Mouse (Mus musculus): ENCODE results near the gene Gm10563. TPM values are rescaled to one million over a fixed set of nuclear protein-coding genes. Genes with fewer than 3 reads are reported as not detected.
A peak's percentile ranks its signal among the peaks of the same experiment; 100 is the strongest.
"Not testable (repeated sequence)": the region's sequence is repeated elsewhere in the genome, so short reads cannot be mapped to it uniquely, and the experiment has no call there.

Gm10563 gene
- polyA plus RNA-seq (2015; fragmentation: Nextera tagmentation; extraction: Ambion mirVana) = not detected in 2 replicates

- 79% methylated on average over 2 of the region's 2 CpGs for WGBS (ENCODE audit: insufficient replicate concordance)
- H3K36me3 ChIP-seq = peaks cover 90% of the 10 kb centered on the region
Measured at GRCm38 (mm10) chr4:155645308-155645707, at the start of gene Gm10563. Gm10563 (minus strand) TSS chr4:155645408.

GRCm38 (mm10) chr4:155694482-155695401 lies 49.5 kb upstream of the Gm10563 start:
- Histone ChIP-seq H3K9me3 (replicated peaks) (no peaks in the 10 kb centered on the region), H3K4me2 (peak overlapping the region; percentile 75), H3K4me3 (replicated peaks) (peak overlapping the region; percentile 62), H3K27ac (no peak overlapping the region), H3K9ac (peak overlapping the region; percentile 45), H3K4me1 (replicated peaks) (peaks cover 13% of the 10 kb centered on the region), H3K36me3 (no peaks in the 10 kb centered on the region), H3K27me3 (peaks cover 70% of the 10 kb centered on the region)
- 1% methylated on average over 89 of the region's 92 CpGs for WGBS (ENCODE audit: insufficient replicate concordance)
- no peak for DNase-seq
- 0 out of 2 replicates have a peak, but pooled peaks have one; percentile 6 for ATAC-seq (ENCODE audit: low read depth)

More at GRCm38 (mm10) chr4:155645308-155645707, at the start of gene Gm10563:
- not testable (repeated sequence) for H3K27ac ChIP-seq; H3K4me3 ChIP-seq (replicated peaks); H3K27me3 ChIP-seq; DNase-seq; H3K4me2 ChIP-seq; ATAC-seq (ENCODE audit: low read depth); H3K4me1 ChIP-seq (replicated peaks); H3K9me3 ChIP-seq (replicated peaks); H3K9ac ChIP-seq

GRCm38 (mm10) chr4:155694111-155694481 lies 48.9 kb upstream of the Gm10563 start, which contains the start of gene Fndc10:
Fndc10 (plus strand) TSS chr4:155694342.
- H3K27ac ChIP-seq = no peak within 1 kb of the TSS
- peak within 1 kb of the TSS; percentile 75 for H3K4me2 ChIP-seq
- H3K9ac ChIP-seq = peak within 1 kb of the TSS; percentile 45
- peak within 1 kb of the TSS; percentile 62 for H3K4me3 ChIP-seq (replicated peaks)
- no peaks in the 10 kb centered on the region for H3K36me3 ChIP-seq
- peaks cover 70% of the 10 kb centered on the region for H3K27me3 ChIP-seq
- DNase-seq = no peak
- H3K4me1 ChIP-seq (replicated peaks) = peaks cover 13% of the 10 kb centered on the region
- under 1% methylated on average over 29 of the region's 47 CpGs for WGBS (ENCODE audit: insufficient replicate concordance)
- H3K9me3 ChIP-seq (replicated peaks) = no peaks in the 10 kb centered on the region
- ATAC-seq (ENCODE audit: low read depth) = peak; percentile 27; the same call in 1 of the 2 replicates

- peaks cover 13% of the 10 kb centered on the region for H3K4me1 ChIP-seq (replicated peaks)
- DNase-seq (no peak), ATAC-seq (ENCODE audit: low read depth) (0 out of 2 replicates have a peak, but pooled peaks have one; percentile 26)
- no peaks in the 10 kb centered on the region for H3K36me3 ChIP-seq
- H3K4me3 ChIP-seq (replicated peaks) = no peak overlapping the region
- H3K9me3 ChIP-seq (replicated peaks) = no peaks in the 10 kb centered on the region
- no peak overlapping the region for H3K4me2 ChIP-seq
- 90% methylated on average over 3 of the region's 3 CpGs for WGBS (ENCODE audit: insufficient replicate concordance)
- H3K9ac ChIP-seq = no peak overlapping the region
- peaks cover 67% of the 10 kb centered on the region for H3K27me3 ChIP-seq
- no peak overlapping the region for H3K27ac ChIP-seq
Measured at GRCm38 (mm10) chr4:155692421-155692820, 47.2 kb upstream of the Gm10563 start.

- 63% methylated on average over 12 of the region's 12 CpGs for WGBS (ENCODE audit: insufficient replicate concordance)
Measured at GRCm38 (mm10) chr4:155690571-155691375, 45.6 kb upstream of the Gm10563 start.

GRCm38 (mm10) chr4:155687764-155688163 lies 42.6 kb upstream of the Gm10563 start:
- not testable (repeated sequence) for H3K9me3 ChIP-seq (replicated peaks); ATAC-seq (ENCODE audit: low read depth); H3K9ac ChIP-seq; H3K4me1 ChIP-seq (replicated peaks); H3K36me3 ChIP-seq; H3K4me3 ChIP-seq (replicated peaks); DNase-seq; H3K27ac ChIP-seq; H3K4me2 ChIP-seq
- WGBS (ENCODE audit: insufficient replicate concordance) = 76% methylated on average over 4 of the region's 4 CpGs
- H3K27me3 ChIP-seq = peaks cover 22% of the 10 kb centered on the region

More at GRCm38 (mm10) chr4:155690571-155691375, 45.6 kb upstream of the Gm10563 start:
- DNase-seq (no peak), ATAC-seq (ENCODE audit: low read depth) (no peak)
- no peak overlapping the region for H3K9ac ChIP-seq
- H3K4me2 ChIP-seq = no peak overlapping the region
- peaks cover 52% of the 10 kb centered on the region for H3K27me3 ChIP-seq
- no peak overlapping the region for H3K4me3 ChIP-seq (replicated peaks)
- peaks cover 13% of the 10 kb centered on the region for H3K4me1 ChIP-seq (replicated peaks)
- H3K9me3 ChIP-seq (replicated peaks) = no peaks in the 10 kb centered on the region
- no peaks in the 10 kb centered on the region for H3K36me3 ChIP-seq
- H3K27ac ChIP-seq = no peak overlapping the region

- not testable (repeated sequence) for DNase-seq; H3K4me3 ChIP-seq (replicated peaks); ATAC-seq (ENCODE audit: low read depth); H3K4me1 ChIP-seq (replicated peaks); H3K4me2 ChIP-seq; H3K27me3 ChIP-seq; H3K9ac ChIP-seq; H3K27ac ChIP-seq; H3K36me3 ChIP-seq; H3K9me3 ChIP-seq (replicated peaks)
- 75% methylated on average over 16 of the region's 19 CpGs for WGBS (ENCODE audit: insufficient replicate concordance)
Measured at GRCm38 (mm10) chr4:155683670-155684277, 38.6 kb upstream of the Gm10563 start.

- no peak overlapping the region for H3K27ac ChIP-seq
- ATAC-seq (ENCODE audit: low read depth) = no peak
- no peaks in the 10 kb centered on the region for H3K27me3 ChIP-seq
- no peak for DNase-seq
- H3K9me3 ChIP-seq (replicated peaks) = no peaks in the 10 kb centered on the region
- no peak overlapping the region for H3K4me3 ChIP-seq (replicated peaks)
- no peaks in the 10 kb centered on the region for H3K36me3 ChIP-seq
- no peaks in the 10 kb centered on the region for H3K4me1 ChIP-seq (replicated peaks)
- 65% methylated on average over 2 of the region's 2 CpGs for WGBS (ENCODE audit: insufficient replicate concordance)
- H3K4me2 ChIP-seq = no peak overlapping the region
- H3K9ac ChIP-seq = no peak overlapping the region
Measured at GRCm38 (mm10) chr4:155675991-155676390, 30.8 kb upstream of the Gm10563 start.

GRCm38 (mm10) chr4:155672082-155672481 lies 26.9 kb upstream of the Gm10563 start:
- no peaks in the 10 kb centered on the region for H3K36me3 ChIP-seq
- DNase-seq (no peak), ATAC-seq (ENCODE audit: low read depth) (no peak)
- 39% methylated on average over 2 of the region's 2 CpGs for WGBS (ENCODE audit: insufficient replicate concordance)
- H3K4me1 ChIP-seq (replicated peaks) = peaks cover 14% of the 10 kb centered on the region
- H3K27ac ChIP-seq = no peak overlapping the region
- H3K4me3 ChIP-seq (replicated peaks) = no peak overlapping the region
- no peaks in the 10 kb centered on the region for H3K9me3 ChIP-seq (replicated peaks)
- H3K4me2 ChIP-seq = no peak overlapping the region
- no peak overlapping the region for H3K9ac ChIP-seq
- no peaks in the 10 kb centered on the region for H3K27me3 ChIP-seq

- H3K4me3 ChIP-seq (replicated peaks); H3K36me3 ChIP-seq; H3K9me3 ChIP-seq (replicated peaks); DNase-seq; H3K27ac ChIP-seq; H3K27me3 ChIP-seq; ATAC-seq (ENCODE audit: low read depth): not testable (repeated sequence)
- Histone ChIP-seq H3K4me1 (replicated peaks) (peaks cover 14% of the 10 kb centered on the region), H3K9ac (0 out of 2 replicates have a peak overlapping the region, but pooled peaks have one; percentile 11), H3K4me2 (peak overlapping the region; percentile 93)
- WGBS (ENCODE audit: insufficient replicate concordance) = 64% methylated on average over 4 of the region's 4 CpGs
Measured at GRCm38 (mm10) chr4:155670236-155670635, 25.0 kb upstream of the Gm10563 start.
